15 mouse cellular contexts compared by ENCODE assay signal in genomic region chr6:82021074-82021473, GRCm38 (mm10). TPM values are rescaled to one million over a fixed set of nuclear protein-coding genes. Genes with fewer than 3 reads are reported as not detected.
"Had no signal": no experiment of that assay in that cellular context is flagged by ENCODE, and none has a peak within 500 bp of the region (broad histone marks: within the 10 kb centered on the region; RNA-seq: fewer than 3 reads in every experiment).

No protein-coding gene starts in this region.

- H3K36me3 ChIP-seq: limb, embryonic 10.5 days; liver, embryonic 15.5 days; midbrain, embryonic 15.5 days; neural tube, embryonic 12.5 days had no signal

- H3K4me2 ChIP-seq: liver, embryonic 11.5 days; liver, embryonic 15.5 days; midbrain, embryonic 11.5 days; midbrain, embryonic 15.5 days; neural tube, embryonic 12.5 days had no signal

- H3K9ac ChIP-seq: liver, embryonic 15.5 days; midbrain, embryonic 15.5 days; neural tube, embryonic 12.5 days had no signal

- H3K27me3 ChIP-seq: liver, embryonic 15.5 days; midbrain, embryonic 15.5 days; neural tube, embryonic 12.5 days had no signal

- H3K9me3 ChIP-seq: limb, embryonic 10.5 days; liver, embryonic 15.5 days; midbrain, embryonic 15.5 days; neural tube, embryonic 12.5 days had no signal

- DNase-seq: lung, adult 2 months; lung, postnatal 10 days; thymus, postnatal 4 days had no signal

- H3K4me3 ChIP-seq: layer of hippocampus, adult 2 months; limb, embryonic 10.5 days; liver, embryonic 15.5 days; megakaryocyte, embryonic 14.5 days; midbrain, embryonic 15.5 days; neural tube, embryonic 12.5 days had no signal

- H3K27ac ChIP-seq: layer of hippocampus, adult 2 months; limb, embryonic 10.5 days; liver, embryonic 15.5 days; macrophage; midbrain, embryonic 15.5 days; neural tube, embryonic 12.5 days had no signal

- H3K4me1 ChIP-seq: limb, embryonic 10.5 days; liver, embryonic 15.5 days; midbrain, embryonic 15.5 days; neural tube, embryonic 12.5 days had no signal

- ATAC-seq: hindbrain, embryonic 16.5 days; inflammation-experienced regulatory T-cells, adult 6 months; intestine, postnatal 0 days; midbrain, embryonic 15.5 days had no signal

RNA-seq across cellular contexts. Expression of gene Eva1a, which starts 19.8 kb away (rescaled TPM):
- polyA plus RNA-seq: inflammation-experienced regulatory T-cells, adult 6 months; macrophage had no signal
